Mouse (Mus musculus): ENCODE data around the gene Lgals2. TPM values are rescaled to one million over a fixed set of nuclear protein-coding genes. Genes with fewer than 3 reads are reported as not detected.
"Not testable (repeated sequence)": the region's sequence is repeated elsewhere in the genome, so short reads cannot be mapped to it uniquely, and the experiment has no call there.

Gene Lgals2
- polyA plus RNA-seq, 1 experiment from 2014 or later = 39.4 TPM

GRCm38 (mm10) chr15:78892440-78892839 lies 37.1 kb upstream of the Lgals2 start:
- H3K27ac ChIP-seq (replicated peaks) = no peak overlapping the region
- H3K9ac ChIP-seq (ENCODE audit: low read length) = no peak overlapping the region; the same call in 1 of the 2 replicates
- H3K9me3 ChIP-seq (ENCODE audit: control insufficient read depth, low read length) = no peaks in the 10 kb centered on the region
- no peaks in the 10 kb centered on the region for H3K27me3 ChIP-seq (ENCODE audit: control insufficient read depth, insufficient read depth, low read length)
- DNase-seq (ENCODE audit: low spot score) = no peak
- TF ChIP-seq EP300 (optimal IDR thresholded peaks at IDR 0.05) (no peak), CTCF (IDR thresholded peaks at IDR 0.05; ENCODE audit: low read depth) (no peak)
- H3K4me1 ChIP-seq (replicated peaks; ENCODE audit: control insufficient read depth, insufficient read depth) = peaks cover 5% of the 10 kb centered on the region; the same call in 1 of the 2 replicates
- no peak overlapping the region for H3K4me2 ChIP-seq (replicated peaks; ENCODE audit: low read depth)
- no peak overlapping the region for H3K4me3 ChIP-seq (ENCODE audit: low read depth, low read length)
- WGBS = 44% methylated on average over 7 of the region's 7 CpGs
- peaks cover 39% of the 10 kb centered on the region for H3K36me3 ChIP-seq (ENCODE audit: control insufficient read depth, insufficient read depth, low read length)
- ATAC-seq (ENCODE audit: low FRiP score, low TSS enrichment) = no peak

DNA sequence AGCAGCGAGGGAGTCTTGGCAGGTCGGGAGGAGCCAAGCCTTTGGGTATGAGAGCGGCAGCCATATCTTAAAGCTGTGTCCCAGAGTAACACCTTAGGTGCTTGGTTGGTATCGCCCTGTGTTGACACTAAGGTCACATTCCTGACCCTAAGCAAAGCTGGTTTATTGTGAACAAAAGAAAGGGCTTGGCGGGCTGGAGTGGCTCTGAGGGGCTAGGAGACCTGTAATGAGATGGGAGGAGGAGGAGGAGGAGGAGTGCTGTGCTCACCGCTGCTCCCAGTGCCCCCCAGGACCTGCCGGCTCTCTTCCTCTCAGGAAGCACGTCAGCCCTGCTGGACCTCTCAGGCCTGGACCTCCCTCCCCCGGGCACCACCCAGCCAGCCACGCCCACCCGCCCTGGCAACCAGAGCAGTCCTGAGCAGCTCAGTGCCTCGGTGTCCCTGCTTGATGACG lies 34.1 kb upstream of the Lgals2 start:
- Histone ChIP-seq H3K4me2 (replicated peaks; ENCODE audit: low read depth) (0 out of 2 replicates have a peak overlapping the region, but pooled peaks have one; percentile 20), H3K9me3 (ENCODE audit: control insufficient read depth, low read length) (no peaks in the 10 kb centered on the region), H3K36me3 (ENCODE audit: control insufficient read depth, insufficient read depth, low read length) (peaks cover 45% of the 10 kb centered on the region), H3K27ac (replicated peaks) (peak overlapping the region; percentile 56), H3K9ac (ENCODE audit: low read length) (peak overlapping the region; percentile 41), H3K4me3 (ENCODE audit: low read depth, low read length) (no peak overlapping the region), H3K4me1 (replicated peaks; ENCODE audit: control insufficient read depth, insufficient read depth) (peaks cover 3% of the 10 kb centered on the region; the same call in 1 of the 2 replicates), H3K27me3 (ENCODE audit: control insufficient read depth, insufficient read depth, low read length) (no peaks in the 10 kb centered on the region)
- WGBS = 34% methylated on average over 10 of the region's 13 CpGs
- DNase-seq (ENCODE audit: low spot score) = peak; percentile 88
- ATAC-seq (ENCODE audit: low FRiP score, low TSS enrichment) = peak; percentile 69
- no peak for TF ChIP-seq CTCF (IDR thresholded peaks at IDR 0.05; ENCODE audit: low read depth)
- no peak for TF ChIP-seq EP300 (optimal IDR thresholded peaks at IDR 0.05)

- TF ChIP-seq CTCF (IDR thresholded peaks at IDR 0.05; ENCODE audit: low read depth) (peak; percentile 51), EP300 (optimal IDR thresholded peaks at IDR 0.05) (no peak)
- no peaks in the 10 kb centered on the region for H3K9me3 ChIP-seq (ENCODE audit: control insufficient read depth, low read length)
- WGBS = 85% methylated on average over 3 of the region's 3 CpGs
- H3K9ac ChIP-seq (ENCODE audit: low read length) = no peak overlapping the region
- peaks cover 37% of the 10 kb centered on the region for H3K36me3 ChIP-seq (ENCODE audit: control insufficient read depth, insufficient read depth, low read length)
- no peak for ATAC-seq (ENCODE audit: low FRiP score, low TSS enrichment)
- no peak for DNase-seq (ENCODE audit: low spot score)
- no peak overlapping the region for H3K27ac ChIP-seq (replicated peaks)
- no peak overlapping the region for H3K4me2 ChIP-seq (replicated peaks; ENCODE audit: low read depth)
- no peak overlapping the region for H3K4me3 ChIP-seq (ENCODE audit: low read depth, low read length)
- no peaks in the 10 kb centered on the region for H3K27me3 ChIP-seq (ENCODE audit: control insufficient read depth, insufficient read depth, low read length)
- peaks cover 7% of the 10 kb centered on the region for H3K4me1 ChIP-seq (replicated peaks; ENCODE audit: control insufficient read depth, insufficient read depth)
These were observed 26.5 kb upstream of the Lgals2 start for GRCm38 (mm10) chr15:78881828-78882227.

DNA sequence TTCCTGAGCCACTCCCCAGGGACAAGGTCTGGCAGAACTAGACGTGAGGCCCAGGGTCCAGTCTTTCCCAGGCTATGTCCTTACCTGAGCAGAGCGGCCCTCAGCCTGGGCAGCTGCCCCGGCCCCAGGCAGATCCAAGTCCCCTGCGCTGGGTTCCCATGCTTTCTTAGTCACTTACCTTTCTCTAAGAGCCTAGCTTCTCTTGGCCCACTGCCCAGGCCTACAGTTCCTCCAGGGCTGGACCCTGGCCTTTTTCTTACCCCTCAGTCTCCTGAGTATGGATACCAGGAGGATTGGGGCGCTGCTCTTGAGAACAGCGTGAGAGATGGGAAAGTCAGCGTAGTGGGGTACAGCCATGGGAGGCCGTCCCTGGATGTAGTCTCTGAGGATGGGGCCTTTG lies 25.1 kb upstream of the Lgals2 start:
- no peak overlapping the region for H3K9ac ChIP-seq (ENCODE audit: low read length)
- no peak for TF ChIP-seq EP300 (optimal IDR thresholded peaks at IDR 0.05)
- no peak for TF ChIP-seq CTCF (IDR thresholded peaks at IDR 0.05; ENCODE audit: low read depth)
- peaks cover 30% of the 10 kb centered on the region for H3K36me3 ChIP-seq (ENCODE audit: control insufficient read depth, insufficient read depth, low read length)
- WGBS = 94% methylated on average over 8 of the region's 8 CpGs
- no peaks in the 10 kb centered on the region for H3K9me3 ChIP-seq (ENCODE audit: control insufficient read depth, low read length)
- H3K4me3 ChIP-seq (ENCODE audit: low read depth, low read length) = no peak overlapping the region
- H3K27ac ChIP-seq (replicated peaks) = no peak overlapping the region
- no peaks in the 10 kb centered on the region for H3K27me3 ChIP-seq (ENCODE audit: control insufficient read depth, insufficient read depth, low read length)
- ATAC-seq (ENCODE audit: low FRiP score, low TSS enrichment) (no peak), DNase-seq (ENCODE audit: low spot score) (no peak)
- no peak overlapping the region for H3K4me2 ChIP-seq (replicated peaks; ENCODE audit: low read depth)
- H3K4me1 ChIP-seq (replicated peaks; ENCODE audit: control insufficient read depth, insufficient read depth) = peaks cover 7% of the 10 kb centered on the region

DNA sequence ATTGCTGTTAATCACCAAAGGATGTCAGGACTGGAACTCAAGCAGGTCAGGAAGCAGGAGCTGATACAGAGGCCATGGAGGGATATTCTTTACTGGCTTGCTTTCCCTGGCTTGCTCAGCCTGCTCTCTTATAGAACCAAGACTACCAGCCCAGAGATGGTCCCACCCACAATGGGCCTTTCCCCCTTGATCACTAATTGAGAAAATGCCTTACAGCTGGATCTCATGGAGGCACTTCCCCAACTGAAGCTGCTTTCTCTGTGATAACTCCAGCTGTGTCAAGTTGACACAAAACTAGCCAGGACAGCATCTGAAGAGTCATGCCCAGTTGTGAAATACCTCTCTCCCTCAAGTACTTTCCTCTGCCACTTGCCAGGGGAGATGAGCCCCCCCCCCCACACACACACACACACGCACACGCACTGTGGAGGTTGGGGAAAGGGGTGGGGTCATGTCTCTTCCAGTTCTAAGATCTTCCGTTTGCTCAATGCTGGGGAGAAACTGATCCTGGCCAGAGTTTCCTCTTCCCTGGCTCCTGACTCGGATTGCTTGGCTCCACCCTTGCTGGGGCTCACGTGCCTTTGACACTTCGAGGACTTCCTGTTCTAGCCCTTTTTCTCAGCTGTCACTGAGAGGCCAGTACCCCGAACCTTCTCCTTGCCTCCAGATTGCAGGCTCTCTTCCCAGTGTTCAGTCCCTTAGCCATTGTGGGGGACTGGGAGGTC lies 23.6 kb upstream of the Lgals2 start:
- Histone ChIP-seq H3K9ac (ENCODE audit: low read length) (peak overlapping the region; percentile 23), H3K36me3 (ENCODE audit: control insufficient read depth, insufficient read depth, low read length) (peaks cover 27% of the 10 kb centered on the region), H3K27ac (replicated peaks) (peak overlapping the region; percentile 61)
- not testable (repeated sequence) for H3K9me3 ChIP-seq (ENCODE audit: control insufficient read depth, low read length); H3K4me1 ChIP-seq (replicated peaks; ENCODE audit: control insufficient read depth, insufficient read depth); H3K4me2 ChIP-seq (replicated peaks; ENCODE audit: low read depth); H3K27me3 ChIP-seq (ENCODE audit: control insufficient read depth, insufficient read depth, low read length); ATAC-seq (ENCODE audit: low FRiP score, low TSS enrichment); H3K4me3 ChIP-seq (ENCODE audit: low read depth, low read length)
- 13% methylated on average over 7 of the region's 7 CpGs for WGBS
- peak; percentile 45 for DNase-seq (ENCODE audit: low spot score)

GRCm38 (mm10) chr15:78877810-78878390 lies 22.6 kb upstream of the Lgals2 start:
- H3K9ac ChIP-seq (ENCODE audit: low read length) = peak overlapping the region; percentile 82

More at GRCm38 (mm10) chr15:78877810-78878390, 22.6 kb upstream of the Lgals2 start:
- DNase-seq (ENCODE audit: low spot score) (peak; percentile 32), ATAC-seq (ENCODE audit: low FRiP score, low TSS enrichment) (no peak)
- Histone ChIP-seq H3K4me3 (ENCODE audit: low read depth, low read length) (peak overlapping the region; percentile 63), H3K27me3 (ENCODE audit: control insufficient read depth, insufficient read depth, low read length) (no peaks in the 10 kb centered on the region), H3K9me3 (ENCODE audit: control insufficient read depth, low read length) (no peaks in the 10 kb centered on the region), H3K4me1 (replicated peaks; ENCODE audit: control insufficient read depth, insufficient read depth) (peaks cover 7% of the 10 kb centered on the region), H3K27ac (replicated peaks) (peak overlapping the region; percentile 99), H3K4me2 (replicated peaks; ENCODE audit: low read depth) (peak overlapping the region; percentile 68), H3K36me3 (ENCODE audit: control insufficient read depth, insufficient read depth, low read length) (peaks cover 18% of the 10 kb centered on the region)
- WGBS = 0% methylated on average over 9 of the region's 17 CpGs
- TF ChIP-seq CTCF (IDR thresholded peaks at IDR 0.05; ENCODE audit: low read depth) (no peak; the same call in 1 of the 2 replicates), EP300 (optimal IDR thresholded peaks at IDR 0.05) (no peak)
